Mouse (Mus musculus) layer of hippocampus, adult 9-10 months (tissue): ENCODE results near the gene Sec13.
"Not testable (repeated sequence)": the region's sequence is repeated elsewhere in the genome, so short reads cannot be mapped to it uniquely, and the experiment has no call there.

Experiments used
- DNase-seq: peaks from one replicate; pipeline ENCODE4 v3.0.0; 2022; ENCODE audit warnings: low spot score

The Sec13 gene

DNA sequence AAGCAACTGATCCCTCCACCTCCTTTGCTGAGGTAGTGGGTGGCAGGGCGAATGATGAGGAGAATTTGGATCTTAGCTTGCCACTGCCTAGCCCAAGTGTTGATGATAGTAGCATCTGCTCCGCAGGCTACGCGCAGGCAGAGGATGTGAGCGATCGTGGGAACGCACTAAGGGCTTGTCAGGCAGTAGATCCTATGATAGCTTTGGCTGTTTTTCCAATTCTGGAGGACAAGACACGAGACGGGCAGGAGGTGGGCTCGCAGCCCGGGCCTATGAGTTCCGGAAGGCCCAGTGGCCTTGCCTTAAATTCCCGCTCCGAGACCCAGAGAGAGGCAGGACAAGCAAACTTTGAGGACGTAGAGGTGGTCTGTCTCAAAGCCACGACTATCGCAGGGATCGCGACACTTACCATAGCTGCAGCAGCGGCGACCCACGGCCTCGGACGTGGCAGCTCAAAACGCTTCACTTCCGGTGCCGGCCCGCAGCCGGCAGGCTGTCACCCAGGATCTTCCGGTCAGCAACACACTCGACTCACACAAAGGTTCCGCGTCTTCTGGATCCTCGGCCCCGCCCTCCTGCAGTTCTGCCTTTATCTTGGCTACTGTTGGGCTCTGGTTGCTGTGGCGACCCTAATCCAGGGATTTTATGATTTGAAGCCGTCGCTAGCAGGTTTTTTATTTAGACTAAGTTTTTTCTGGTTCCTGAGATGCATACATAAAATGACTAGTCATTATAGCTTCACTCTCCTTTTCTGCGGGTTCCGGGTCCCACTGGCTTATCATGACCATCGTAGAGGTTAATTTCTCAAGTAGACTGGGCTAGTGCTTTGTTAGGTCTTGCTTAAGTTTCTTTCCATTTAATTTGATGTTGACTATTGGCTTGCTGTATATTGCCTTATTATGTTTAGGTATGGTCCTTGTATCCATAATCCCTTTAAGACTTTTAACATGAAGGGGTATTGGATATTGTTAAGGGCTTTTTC, at the start of gene Sec13:
TSS of gene Sec13 (minus strand) at position 508 of the 982 bp plus-strand sequence.
- peak; percentile 51 for DNase-seq

DNA sequence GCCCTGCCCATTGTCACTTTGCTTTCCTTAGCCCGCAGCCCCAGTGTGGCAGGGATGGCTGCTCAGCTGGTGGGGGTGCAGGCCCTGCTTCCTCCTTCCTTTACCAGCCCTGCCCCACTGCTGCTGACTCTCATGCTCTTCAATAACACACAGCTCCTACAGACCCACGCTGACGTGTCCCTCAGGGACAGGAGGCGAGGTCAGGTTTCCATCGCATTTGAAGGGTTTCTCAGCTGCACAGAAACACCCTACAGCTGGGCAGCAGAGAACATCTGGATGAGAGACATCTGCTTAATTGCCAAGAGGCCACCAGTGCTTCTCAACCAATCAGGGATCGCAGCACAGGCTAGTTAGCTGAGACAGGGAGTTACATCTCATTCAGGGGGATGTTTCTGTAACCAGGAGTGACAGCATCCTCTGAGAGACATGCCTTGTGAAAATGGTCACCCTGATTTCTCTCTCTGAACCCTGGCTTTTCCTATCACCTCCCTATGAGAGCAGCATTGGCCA, 47.0 kb upstream of the Sec13 start:
- DNase-seq, result no peak

DNA sequence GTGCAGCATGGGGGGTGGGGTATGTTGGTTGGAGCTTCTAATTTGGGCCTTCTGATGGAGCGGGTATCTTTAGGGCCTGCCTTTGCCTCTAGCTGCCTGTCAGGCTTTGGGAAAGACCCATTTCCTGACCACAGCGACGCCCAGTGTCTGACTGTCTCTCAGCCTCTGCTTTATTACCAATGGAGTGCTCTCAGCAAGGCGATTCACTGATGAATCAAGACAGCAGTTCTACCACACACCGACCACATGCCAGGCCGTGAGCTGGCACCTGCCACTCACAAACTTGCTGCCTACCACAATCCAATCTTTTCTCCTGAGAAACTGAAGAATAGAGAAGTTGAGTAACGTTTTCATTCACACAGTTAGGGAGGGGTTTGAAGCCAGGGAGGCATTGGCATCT, 45.1 kb upstream of the Sec13 start:
- DNase-seq, result no peak

DNA sequence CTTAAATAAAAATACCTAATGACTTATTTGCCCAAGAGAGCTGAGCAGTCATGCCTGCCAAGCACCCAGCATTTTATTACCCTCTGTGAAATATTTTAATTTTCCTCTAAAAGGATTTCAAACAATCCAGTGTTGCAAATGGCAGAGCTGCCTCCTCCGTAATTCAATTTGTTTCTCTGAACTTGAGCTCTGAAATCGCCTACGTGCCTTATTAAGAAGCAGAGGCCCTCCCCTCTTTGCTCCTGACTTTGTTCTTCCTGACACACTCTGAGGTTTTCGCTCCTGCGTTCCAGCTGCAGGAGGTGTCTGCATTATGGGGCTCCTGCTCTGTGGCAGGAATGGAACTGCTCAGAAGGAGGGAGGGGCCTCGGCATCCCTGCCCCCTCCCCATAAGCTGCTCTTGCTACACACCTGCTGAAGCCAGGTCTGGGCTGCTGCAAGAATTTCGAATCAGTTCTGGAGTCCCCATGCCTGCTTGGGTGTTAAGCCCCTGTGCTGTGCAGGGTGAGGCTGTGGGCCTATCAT, 37.7 kb upstream of the Sec13 start:
- no peak for DNase-seq

DNA sequence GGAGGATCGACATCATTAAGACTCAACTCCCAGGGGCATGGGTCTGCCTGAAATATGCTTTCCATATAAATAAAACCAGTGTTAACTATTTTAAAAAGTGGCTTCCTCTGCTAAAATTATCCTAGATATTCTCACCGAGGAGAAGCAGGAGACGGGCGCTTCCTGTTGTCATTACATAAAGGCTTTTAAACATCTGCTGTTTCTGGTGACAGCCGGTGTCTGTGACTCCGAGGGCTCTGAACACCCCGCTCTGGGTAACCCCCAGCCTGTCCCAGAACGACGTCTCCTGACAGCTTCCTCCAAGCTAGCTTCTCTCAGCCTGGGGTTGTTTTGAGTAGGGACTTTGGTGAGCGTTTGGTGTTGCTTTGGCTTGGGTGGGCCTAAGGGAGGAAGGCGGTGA, 28.3 kb upstream of the Sec13 start:
- no peak for DNase-seq

DNA sequence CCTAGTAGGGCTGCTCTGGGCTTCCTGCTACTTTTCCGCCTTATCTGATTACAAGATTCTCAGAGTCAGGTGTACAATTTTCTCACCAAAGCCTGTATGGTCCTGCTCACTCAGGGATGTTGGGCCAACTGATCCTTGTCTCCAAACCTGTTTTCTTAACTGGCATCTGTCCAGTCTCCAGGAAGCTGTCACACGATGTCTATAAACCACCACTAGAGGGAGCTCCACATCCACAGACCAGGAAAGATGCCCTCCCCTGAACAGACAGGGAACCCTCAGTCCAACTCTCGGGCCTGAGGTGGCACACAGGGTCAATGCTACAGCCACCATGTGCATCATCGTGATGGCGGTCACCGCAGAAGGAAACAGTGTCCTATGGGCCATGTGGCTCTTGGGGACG, 21.1 kb upstream of the Sec13 start:
- DNase-seq, result peak; percentile 60

DNA sequence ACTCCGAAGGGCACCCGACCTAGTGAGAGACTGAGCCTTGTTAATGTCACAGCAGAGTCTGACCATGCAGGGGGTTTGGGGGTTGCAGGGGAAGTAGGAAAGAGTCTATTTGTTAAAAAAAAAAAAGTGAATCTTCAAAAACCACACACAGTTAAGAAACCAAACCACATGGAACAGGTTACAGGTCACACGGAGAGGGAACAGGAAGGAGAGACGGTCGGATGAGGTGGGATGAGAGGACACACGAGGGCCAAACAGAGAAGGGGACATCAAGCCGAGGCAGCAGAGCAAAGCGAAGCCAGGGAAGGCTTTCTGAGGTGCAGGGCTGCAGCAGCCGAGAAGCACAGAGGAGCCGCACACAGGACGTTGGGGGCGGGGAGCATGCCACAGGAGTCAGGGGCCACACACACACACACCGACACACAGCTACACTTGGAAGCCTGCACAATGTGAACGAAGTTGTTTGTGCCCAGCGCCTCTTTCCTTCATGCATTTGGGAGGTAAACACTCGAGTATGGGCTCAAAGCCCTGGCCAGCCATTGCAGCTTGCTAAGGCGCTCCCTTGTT, 8.7 kb upstream of the Sec13 start:
- no peak for DNase-seq

DNA sequence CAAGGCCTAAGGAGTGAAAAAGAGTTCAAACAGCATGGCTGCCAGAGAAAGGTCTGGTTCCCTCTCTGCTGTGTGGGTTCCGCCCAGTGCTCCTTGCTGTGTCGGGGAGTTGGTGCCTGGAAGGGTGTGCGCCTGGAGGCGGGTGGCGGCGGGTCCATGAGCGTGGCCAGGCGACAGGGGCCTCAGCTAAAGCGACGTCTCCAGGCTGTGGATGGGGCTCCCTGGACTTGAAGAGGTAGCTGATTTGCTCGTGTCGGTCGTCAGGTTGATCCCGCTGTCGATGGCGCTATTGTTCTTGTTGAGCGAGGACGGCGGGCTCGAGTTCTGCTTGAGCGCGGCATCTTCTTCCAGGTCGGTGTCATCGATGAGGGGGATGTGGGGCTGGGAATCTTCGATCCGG, 7.8 kb upstream of the Sec13 start:
- DNase-seq, result no peak

DNA sequence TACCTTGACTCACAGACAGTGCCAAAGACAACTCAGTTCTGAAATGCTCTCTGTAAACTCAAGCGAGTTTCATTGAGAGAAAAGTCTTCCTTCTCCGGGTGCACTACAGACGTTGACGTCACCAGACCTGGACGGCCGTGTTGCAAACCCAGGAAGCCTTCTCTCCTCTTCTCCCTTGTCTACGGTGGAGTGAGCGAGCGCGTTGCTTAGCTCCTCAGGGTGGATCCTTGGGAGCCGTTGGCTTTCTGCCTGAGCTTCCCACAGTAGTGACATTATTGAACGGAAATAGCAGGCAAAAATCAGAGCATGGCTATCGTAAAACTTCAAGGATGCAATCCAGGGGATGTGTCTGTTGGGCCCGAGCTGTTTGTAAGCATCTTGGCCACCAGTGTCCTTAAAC, 6.7 kb upstream of the Sec13 start:
- no peak for DNase-seq

DNA sequence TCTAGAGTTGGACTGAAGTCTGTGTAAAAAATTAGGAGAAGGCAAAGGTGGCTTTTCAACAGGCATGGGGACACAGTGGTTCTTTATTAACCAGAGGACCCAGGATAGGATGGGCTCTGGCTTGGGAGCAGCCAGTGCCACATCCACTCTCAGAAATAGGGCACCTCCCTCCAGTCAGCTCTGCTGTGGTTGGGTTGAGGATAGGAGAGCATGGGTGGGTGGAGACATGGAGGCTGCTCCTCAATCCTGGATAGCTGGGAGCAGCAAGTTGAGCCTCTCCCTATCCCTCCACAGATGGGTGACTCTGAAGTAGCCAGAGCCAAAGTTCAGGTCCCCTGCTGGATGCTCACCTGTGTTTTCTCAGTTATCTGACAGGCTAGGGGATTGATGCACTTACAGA, 4.6 kb upstream of the Sec13 start:
- DNase-seq, result no peak

DNA sequence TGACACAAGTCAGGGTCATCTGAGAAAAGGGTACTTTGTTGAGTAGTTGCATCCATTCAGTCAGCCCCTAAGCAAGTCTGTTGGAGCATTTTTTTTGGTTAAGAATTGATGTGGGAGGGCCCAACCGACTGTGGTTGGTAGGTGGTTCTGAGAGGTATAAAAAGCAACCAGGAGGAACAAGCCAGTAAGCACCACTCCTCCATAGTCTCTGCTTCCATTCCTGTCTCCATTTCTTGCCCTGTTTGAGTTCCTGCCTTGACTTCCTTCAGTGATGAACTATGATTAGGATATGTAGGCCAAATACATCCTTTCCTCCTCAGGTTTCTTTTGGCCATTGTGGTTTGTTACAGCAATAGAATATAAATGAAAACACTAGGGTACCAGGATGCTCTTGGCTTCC, 2.6 kb upstream of the Sec13 start:
- no peak for DNase-seq

DNA sequence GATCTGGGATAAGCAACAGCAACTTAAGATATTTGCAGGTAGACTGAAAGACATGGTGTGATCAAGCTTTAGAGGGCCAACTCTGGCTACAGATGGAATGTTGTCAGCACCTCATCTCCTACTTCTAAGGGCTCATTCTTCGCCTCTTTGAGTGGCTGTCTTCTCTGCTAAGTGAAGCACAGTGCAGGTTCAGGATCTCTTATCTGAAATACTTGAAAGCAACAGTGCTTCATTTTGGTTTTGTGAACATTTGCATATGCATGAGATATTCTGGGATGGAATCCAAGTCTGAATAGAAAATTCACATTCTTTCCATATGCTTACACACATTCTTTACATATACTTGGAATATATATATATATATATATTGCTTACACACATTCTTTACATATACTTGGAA, 1.8 kb upstream of the Sec13 start:
- DNase-seq, result no peak

DNA sequence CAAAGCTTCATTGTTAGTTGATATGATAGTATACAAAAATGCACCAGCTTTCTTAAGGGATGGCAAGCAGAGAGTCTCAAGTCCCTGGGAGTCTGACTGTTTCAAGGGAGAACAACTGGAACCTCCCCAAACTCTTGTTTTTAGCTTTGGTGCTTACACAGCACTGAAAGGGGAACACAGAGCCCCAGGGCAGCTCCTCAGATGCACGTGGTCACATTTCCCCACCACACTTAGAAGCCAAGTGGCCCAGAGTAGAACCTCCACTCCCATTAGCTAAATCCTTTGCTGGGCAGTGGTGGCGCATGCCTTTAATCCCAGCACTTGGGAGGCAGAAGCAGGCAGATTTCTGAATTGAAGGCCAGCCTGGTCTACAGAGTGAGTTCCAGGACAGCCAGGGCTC, 882 bp upstream of the Sec13 start:
- DNase-seq, result no peak

DNA sequence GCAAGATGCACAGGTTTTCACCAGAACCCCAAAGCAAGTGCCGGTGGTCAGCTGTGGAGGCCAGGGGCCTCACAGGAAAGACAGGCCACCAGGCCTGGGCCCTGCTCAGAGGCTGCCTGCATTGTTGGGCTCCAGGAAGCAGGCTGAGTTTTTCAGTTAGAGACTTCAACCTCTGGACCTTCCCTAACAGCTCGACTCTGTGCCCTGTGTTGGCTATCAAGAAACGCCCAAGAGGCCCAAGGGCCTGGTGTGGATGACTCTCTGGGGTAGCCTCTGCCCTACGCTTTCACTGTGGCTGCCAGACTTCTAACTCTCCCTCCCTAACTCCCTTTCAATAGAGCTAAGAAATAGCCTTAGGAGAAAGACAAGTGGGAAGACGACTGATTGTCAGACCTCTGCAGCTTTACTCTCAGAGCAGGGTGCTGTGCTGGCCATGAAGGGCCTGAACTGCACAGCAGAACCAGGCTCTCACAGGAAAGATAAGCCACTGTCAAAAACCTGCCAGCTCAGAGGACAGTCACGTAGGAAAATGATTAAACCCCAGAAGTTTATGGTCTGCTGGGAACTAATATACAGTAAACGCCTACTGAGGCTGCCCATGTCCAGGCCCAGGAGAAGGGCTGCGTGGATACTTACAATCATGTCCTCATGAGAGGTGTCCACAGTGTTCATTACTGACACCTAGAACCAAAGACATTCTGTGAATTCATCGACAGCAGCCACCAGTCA, 3.1 kb downstream of the Sec13 start:
- DNase-seq, result no peak

DNA sequence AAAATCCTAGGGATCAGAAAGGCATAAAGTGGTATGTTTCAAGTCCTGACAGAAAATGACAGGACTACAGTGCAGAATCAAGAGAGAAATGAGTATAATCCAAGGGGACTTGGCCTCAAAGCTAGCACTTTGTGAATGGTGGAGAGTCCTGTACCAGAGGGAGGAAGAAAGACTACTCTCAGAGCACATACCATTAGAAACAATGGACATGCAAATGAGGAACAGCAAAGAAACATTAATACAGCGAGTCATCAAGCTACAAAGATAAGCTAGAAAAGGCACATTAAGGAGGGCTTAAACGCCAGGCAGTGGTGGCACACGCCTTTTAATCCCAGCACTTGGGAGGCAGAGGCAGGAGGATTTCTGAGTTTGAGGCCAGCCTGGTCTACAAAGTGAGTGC, 9.2 kb downstream of the Sec13 start:
- no peak for DNase-seq

DNA sequence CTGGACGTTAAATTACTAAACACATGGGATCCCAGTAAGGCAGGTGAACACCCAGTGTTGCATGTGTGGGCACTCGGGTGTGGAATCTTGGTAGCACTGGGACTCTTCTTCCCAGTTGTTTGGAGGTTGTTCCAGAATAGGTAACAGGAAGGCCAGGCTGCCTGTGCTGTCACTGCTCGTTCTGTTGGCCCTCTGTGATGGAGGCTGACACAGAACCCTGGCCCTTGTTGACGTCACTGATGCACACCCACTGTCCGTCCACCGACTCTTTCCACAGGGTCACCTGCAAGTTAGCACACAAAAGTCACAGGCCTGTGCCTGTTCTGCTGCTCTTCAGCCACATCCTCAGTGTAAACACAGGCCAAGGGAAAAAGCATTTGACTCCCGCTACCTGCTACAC, 12.4 kb downstream of the Sec13 start:
- no peak for DNase-seq

DNA sequence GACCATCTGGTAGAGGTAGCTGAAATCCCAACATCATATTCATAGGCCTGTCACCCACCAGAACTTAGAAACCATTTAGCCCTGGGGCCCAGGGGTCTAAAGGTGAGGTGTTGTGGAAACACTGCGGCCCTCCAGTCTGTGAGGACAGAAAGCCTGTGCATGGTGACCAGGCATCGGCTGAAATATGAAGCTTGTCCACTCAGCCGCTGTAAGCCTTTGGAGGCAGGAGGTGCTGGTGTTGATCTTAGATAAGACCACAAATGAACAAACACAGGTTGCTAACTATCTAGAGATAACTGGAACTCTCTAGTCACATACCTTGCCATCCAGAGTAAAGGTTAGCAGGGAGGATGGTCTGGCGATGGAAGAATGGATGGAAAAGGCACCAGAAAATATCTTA, 19.5 kb downstream of the Sec13 start:
- no peak for DNase-seq

DNA sequence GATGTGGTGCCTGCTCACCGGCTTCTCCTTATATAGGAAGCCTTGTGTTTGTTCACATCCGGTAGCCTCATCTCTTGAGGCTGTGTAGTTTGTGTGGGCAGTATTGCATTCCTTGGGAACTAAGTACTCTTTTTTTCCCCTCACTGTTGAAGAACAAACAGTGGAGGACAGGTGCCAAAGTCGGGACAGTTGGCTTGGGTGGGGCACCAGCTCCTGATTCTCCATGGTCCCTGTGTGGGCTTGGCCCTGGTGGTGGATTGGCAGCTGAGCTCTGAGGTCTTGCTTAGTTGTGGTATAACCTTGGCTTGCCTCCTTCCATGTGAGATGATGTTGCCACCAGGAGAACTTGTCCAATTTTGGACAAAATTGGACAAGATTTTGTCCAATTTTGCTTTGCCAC, 20.7 kb downstream of the Sec13 start, which contains the start of gene Ghrl:
TSS of gene Ghrl (minus strand) at position 3 of the 400 bp plus-strand sequence.
- DNase-seq, result no peak

DNA sequence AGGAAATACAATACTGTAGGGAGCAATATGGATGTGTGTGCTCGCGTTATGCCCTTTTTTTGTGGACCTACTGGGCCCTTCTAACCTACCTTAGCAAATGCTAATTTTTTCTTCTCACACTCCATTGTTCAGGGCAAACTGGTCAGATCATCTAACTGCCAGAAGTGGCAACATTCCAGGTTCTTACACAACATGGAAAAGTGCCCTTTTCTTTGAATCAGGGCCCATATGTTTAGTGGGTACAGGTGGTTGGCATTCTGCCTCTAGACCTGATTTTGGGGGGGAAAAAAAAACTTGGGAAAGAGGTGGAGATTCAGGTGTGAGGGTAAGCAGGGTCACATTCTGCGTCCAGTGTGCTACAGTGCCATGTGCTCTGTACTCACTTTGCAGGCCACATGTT, 23.0 kb downstream of the Sec13 start:
- DNase-seq, result no peak

DNA sequence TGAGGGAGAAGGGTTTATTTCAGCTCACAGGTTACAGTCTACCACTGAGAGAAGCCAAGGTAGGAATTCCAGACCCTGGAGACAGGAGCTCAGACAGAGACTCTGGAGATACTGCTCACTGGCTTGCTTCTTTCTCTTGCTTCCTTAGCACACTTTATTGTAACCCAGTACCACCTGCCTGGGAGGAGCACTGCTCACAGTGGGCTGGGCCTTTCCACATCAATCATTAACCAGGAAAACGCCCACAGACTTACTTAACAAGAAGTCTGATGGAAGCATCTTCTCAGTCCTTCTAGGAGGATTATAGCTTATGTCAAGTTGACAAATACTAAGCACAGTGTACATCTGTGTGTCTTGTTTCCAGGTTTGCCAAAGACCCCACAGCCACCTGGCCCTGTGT, 25.7 kb downstream of the Sec13 start:
- no peak for DNase-seq

DNA sequence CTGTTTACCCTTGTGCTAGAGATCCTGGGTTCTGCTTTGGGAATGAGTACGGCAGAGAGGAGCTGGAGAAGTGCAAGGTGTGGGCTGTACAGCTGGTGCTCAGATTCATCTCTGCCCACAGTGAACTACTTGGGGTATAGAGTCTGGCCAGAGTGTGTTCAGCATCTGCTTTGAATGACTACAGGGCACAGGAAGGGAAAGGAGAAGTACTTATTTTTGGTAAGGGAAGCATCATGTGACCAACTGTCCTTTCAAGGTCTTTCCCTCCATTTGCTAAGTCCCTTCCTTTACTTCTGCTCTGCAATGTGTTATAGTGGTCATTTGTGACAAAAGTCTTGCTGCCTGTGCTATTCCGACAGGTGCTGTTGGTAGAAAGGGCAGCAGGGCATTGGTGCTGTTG, 26.3 kb downstream of the Sec13 start:
- peak; percentile 24 for DNase-seq

DNA sequence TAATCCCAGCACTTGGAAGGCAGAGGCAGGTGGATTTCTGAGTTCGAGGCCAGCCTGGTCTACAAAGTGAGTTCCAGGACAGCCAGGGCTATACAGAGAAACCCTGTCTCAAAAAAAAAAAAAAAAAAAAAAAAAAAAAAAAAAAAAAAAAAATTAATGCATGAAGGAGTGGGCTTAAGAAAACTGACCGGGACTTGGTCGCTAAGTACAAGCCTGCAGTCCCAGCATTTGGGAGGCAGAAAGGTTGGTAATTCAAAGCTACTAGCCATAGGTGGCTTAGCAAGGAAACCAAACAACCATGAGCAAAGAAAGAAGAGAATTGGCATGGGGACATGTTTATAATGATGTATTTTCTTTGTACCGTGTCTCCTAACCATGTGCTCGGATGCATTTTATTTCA, 27.2 kb downstream of the Sec13 start:
- not testable (repeated sequence) for DNase-seq
